ENCODE assay signal across 24 mouse cellular contexts in the genomic region with DNA sequence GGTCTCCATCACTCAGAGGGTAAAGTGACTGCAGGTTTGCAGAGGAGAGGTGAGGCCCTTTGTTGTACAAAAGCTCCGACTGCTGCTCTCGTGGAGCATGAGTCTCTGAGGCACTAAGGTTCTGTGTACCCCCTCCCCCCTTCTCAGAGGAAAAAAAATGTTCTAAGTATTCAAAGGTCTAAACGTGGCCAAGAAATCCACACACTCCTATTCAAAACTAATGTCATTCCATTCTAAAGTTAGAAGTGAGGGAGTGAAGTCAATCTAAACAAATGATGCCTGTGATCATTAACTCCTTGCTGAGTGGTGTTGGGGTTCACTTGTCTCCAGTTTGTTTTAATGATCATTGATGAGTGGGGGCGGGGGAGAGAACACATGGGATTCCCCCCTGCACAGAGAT.
A peak's percentile ranks its signal among the peaks of the same experiment; 100 is the strongest.
DNase-seq lines count a peak whose midpoint lies in the region; ATAC-seq and TF ChIP-seq lines count a peak whose summit lies in the region.
"Had no signal": no experiment of that assay in that cellular context is flagged by ENCODE, and none has a peak within 500 bp of the region (broad histone marks: within the 10 kb centered on the region; RNA-seq: fewer than 3 reads in every experiment).

No protein-coding gene starts in this region.

- no peak overlapping the region for H3K4me2 ChIP-seq in embryonic facial prominence, embryonic 12.5 days (replicated peaks)
- H3K4me2 ChIP-seq in limb, embryonic 13.5 days (replicated peaks), result no peak overlapping the region
- no peak overlapping the region for H3K4me2 ChIP-seq in CH12.LX (ENCODE audit: insufficient read depth, low read depth, poor library complexity, severe bottlenecking)
- no peak overlapping the region for H3K4me2 ChIP-seq in embryonic facial prominence, embryonic 15.5 days (replicated peaks)
- H3K4me2 ChIP-seq in midbrain, embryonic 14.5 days (ENCODE audit: low read length), result no peak overlapping the region
- H3K4me2 ChIP-seq: heart, embryonic 15.5 days; hindbrain, embryonic 14.5 days had no signal

- H3K9ac ChIP-seq in embryonic facial prominence, embryonic 12.5 days, result no peak overlapping the region
- H3K9ac ChIP-seq in limb, embryonic 13.5 days, result no peak overlapping the region
- H3K9ac ChIP-seq in CH12.LX (ENCODE audit: insufficient read depth, low read depth), result no peak overlapping the region
- no peak overlapping the region for H3K9ac ChIP-seq in embryonic facial prominence, embryonic 15.5 days
- no peak overlapping the region for H3K9ac ChIP-seq in midbrain, embryonic 14.5 days (replicated peaks; ENCODE audit: low read length)
- H3K9ac ChIP-seq: heart, embryonic 15.5 days; hindbrain, embryonic 14.5 days had no signal

- in situ Hi-C loops in CH12.LX (cut with MboI; ENCODE audit: low pct_ligation_motif_present, low pct_unique_long_range_greater_than_20kb, low sequenced_read_pairs), result no loop called here

- WGBS in embryonic facial prominence, embryonic 12.5 days, result 50% methylated on average over 4 of the region's 4 CpGs
- 49% methylated on average over 4 of the region's 4 CpGs for WGBS in embryonic facial prominence, embryonic 10.5 days
- 30% methylated on average over 4 of the region's 4 CpGs for WGBS in limb, embryonic 13.5 days
- WGBS in limb, embryonic 10.5 days, result 44% methylated on average over 4 of the region's 4 CpGs
- WGBS in embryonic facial prominence, embryonic 15.5 days, result 30% methylated on average over 4 of the region's 4 CpGs
- WGBS in midbrain, embryonic 14.5 days, result 65% methylated on average over 4 of the region's 4 CpGs

- no peak for TF ChIP-seq RAD21 in CH12.LX (IDR thresholded peaks at IDR 0.05; ENCODE audit: low read depth, low read length)

- H3K27ac ChIP-seq in embryonic facial prominence, embryonic 12.5 days, result peak overlapping the region; percentile 75
- no peak overlapping the region; the same call in 1 of the 2 replicates for H3K27ac ChIP-seq in embryonic facial prominence, embryonic 10.5 days (replicated peaks)
- peak overlapping the region; percentile 58; the same call in 1 of the 2 replicates for H3K27ac ChIP-seq in limb, embryonic 13.5 days
- H3K27ac ChIP-seq in limb, embryonic 10.5 days, result no peak overlapping the region
- no peak overlapping the region for H3K27ac ChIP-seq in CH12.LX (ENCODE audit: insufficient read depth, low read depth)
- H3K27ac ChIP-seq in embryonic facial prominence, embryonic 15.5 days (replicated peaks), result peak overlapping the region; percentile 92
- no peak overlapping the region for H3K27ac ChIP-seq in midbrain, embryonic 14.5 days (replicated peaks; ENCODE audit: low read depth, low read length)
- H3K27ac ChIP-seq: forebrain, embryonic 10.5 days; heart, embryonic 10.5 days; hindbrain, embryonic 10.5 days; hindbrain, embryonic 14.5 days had no signal

- peaks cover 18% of the 10 kb centered on the region for H3K4me1 ChIP-seq in embryonic facial prominence, embryonic 12.5 days
- peaks cover 18% of the 10 kb centered on the region for H3K4me1 ChIP-seq in embryonic facial prominence, embryonic 10.5 days
- peaks cover 20% of the 10 kb centered on the region for H3K4me1 ChIP-seq in limb, embryonic 13.5 days
- H3K4me1 ChIP-seq in limb, embryonic 10.5 days, result peaks cover 19% of the 10 kb centered on the region
- H3K4me1 ChIP-seq in CH12.LX (ENCODE audit: control insufficient read depth in 1 of 2, insufficient read depth in 2 of 2), result peaks cover 3 to 17% of the 10 kb centered on the region in 2 experiments; a peak in 3 of 4 replicates
- peaks cover 22% of the 10 kb centered on the region for H3K4me1 ChIP-seq in embryonic facial prominence, embryonic 15.5 days
- H3K4me1 ChIP-seq in midbrain, embryonic 14.5 days (ENCODE audit: control insufficient read depth, insufficient read depth, low read length), result no peaks in the 10 kb centered on the region
- H3K4me1 ChIP-seq: hindbrain, embryonic 10.5 days had no signal

- no peak overlapping the region for H3K4me3 ChIP-seq in embryonic facial prominence, embryonic 12.5 days
- no peak overlapping the region for H3K4me3 ChIP-seq in embryonic facial prominence, embryonic 10.5 days
- H3K4me3 ChIP-seq in limb, embryonic 13.5 days, result no peak overlapping the region
- H3K4me3 ChIP-seq in limb, embryonic 10.5 days, result no peak overlapping the region
- no peak overlapping the region for H3K4me3 ChIP-seq in CH12.LX (replicated peaks in 1 of 3; ENCODE audit: low read depth in 2 of 3, low read length in 2 of 3, poor library complexity in 1 of 3)
- H3K4me3 ChIP-seq in embryonic facial prominence, embryonic 15.5 days (replicated peaks), result no peak overlapping the region
- no peak overlapping the region for H3K4me3 ChIP-seq in midbrain, embryonic 14.5 days (replicated peaks; ENCODE audit: low read depth, low read length)
- H3K4me3 ChIP-seq: erythroblast, embryonic 14.5 days; forebrain, embryonic 10.5 days; heart, embryonic 10.5 days; heart, embryonic 15.5 days; hindbrain, embryonic 10.5 days had no signal

- no peaks in the 10 kb centered on the region for H3K36me3 ChIP-seq in embryonic facial prominence, embryonic 12.5 days
- no peaks in the 10 kb centered on the region for H3K36me3 ChIP-seq in embryonic facial prominence, embryonic 10.5 days (replicated peaks)
- no peaks in the 10 kb centered on the region for H3K36me3 ChIP-seq in limb, embryonic 13.5 days
- no peaks in the 10 kb centered on the region for H3K36me3 ChIP-seq in limb, embryonic 10.5 days
- H3K36me3 ChIP-seq in CH12.LX (replicated peaks in 1 of 2; ENCODE audit: control insufficient read depth in 1 of 2, insufficient read depth in 1 of 2, low read length in 1 of 2), result no peaks in the 10 kb centered on the region
- no peaks in the 10 kb centered on the region for H3K36me3 ChIP-seq in embryonic facial prominence, embryonic 15.5 days
- no peaks in the 10 kb centered on the region for H3K36me3 ChIP-seq in midbrain, embryonic 14.5 days (ENCODE audit: control insufficient read depth, insufficient read depth, low read length)
- H3K36me3 ChIP-seq: forebrain, embryonic 10.5 days; heart, embryonic 10.5 days; heart, embryonic 15.5 days; hindbrain, embryonic 10.5 days had no signal

- TF ChIP-seq POLR2A in CH12.LX (IDR thresholded peaks at IDR 0.05; ENCODE audit: low read depth, low read length), result no peak

- no peak for ATAC-seq in embryonic facial prominence, embryonic 12.5 days (ENCODE audit: insufficient number of reproducible peaks, insufficient read depth, low FRiP score, low TSS enrichment)
- no peak for ATAC-seq in limb, embryonic 13.5 days (ENCODE audit: low FRiP score, low read depth)
- ATAC-seq in embryonic facial prominence, embryonic 15.5 days (ENCODE audit: insufficient number of reproducible peaks, low FRiP score, low TSS enrichment, low read depth), result no peak
- no peak for ATAC-seq in midbrain, embryonic 14.5 days (ENCODE audit: low FRiP score, low TSS enrichment)
- ATAC-seq: activated CD4-positive, CD25-positive, alpha-beta regulatory T cell, adult 4 months; CD4-positive, CD25-positive, alpha-beta regulatory T cell, adult 4 months; forebrain, embryonic 14.5 days had no signal

- no peaks in the 10 kb centered on the region for H3K79me2 ChIP-seq in CH12.LX (replicated peaks; ENCODE audit: control insufficient read depth, extremely low read depth, insufficient read depth, poor library complexity, severe bottlenecking)

- dilution Hi-C loops in CH12.LX (cut with MboI; ENCODE audit: extremely low pct_ligation_motif_present, extremely low pct_unique_long_range_greater_than_20kb, low sequenced_read_pairs), result no loop called here

- H3K27me3 ChIP-seq in embryonic facial prominence, embryonic 12.5 days, result no peaks in the 10 kb centered on the region
- H3K27me3 ChIP-seq in embryonic facial prominence, embryonic 10.5 days (replicated peaks; ENCODE audit: low read depth, poor library complexity, severe bottlenecking), result no peaks in the 10 kb centered on the region
- no peaks in the 10 kb centered on the region for H3K27me3 ChIP-seq in limb, embryonic 13.5 days
- H3K27me3 ChIP-seq in limb, embryonic 10.5 days (ENCODE audit: low read depth, poor library complexity, severe bottlenecking), result no peaks in the 10 kb centered on the region
- no peaks in the 10 kb centered on the region for H3K27me3 ChIP-seq in CH12.LX (replicated peaks)
- no peaks in the 10 kb centered on the region for H3K27me3 ChIP-seq in embryonic facial prominence, embryonic 15.5 days
- H3K27me3 ChIP-seq in midbrain, embryonic 14.5 days (ENCODE audit: control insufficient read depth, insufficient read depth, low read length), result no peaks in the 10 kb centered on the region
- H3K27me3 ChIP-seq: heart, embryonic 15.5 days; Patski had no signal

- TF ChIP-seq CTCF in CH12.LX (conservative IDR thresholded peaks at IDR 0.05 in 1 of 2, IDR thresholded peaks at IDR 0.05 in 1 of 2; ENCODE audit: low read depth in 2 of 2, low read length in 2 of 2), result no peak

- TF ChIP-seq EP300 in CH12.LX (IDR thresholded peaks at IDR 0.05; ENCODE audit: low read length), result no peak

- no peaks in the 10 kb centered on the region for H3K9me3 ChIP-seq in embryonic facial prominence, embryonic 12.5 days
- H3K9me3 ChIP-seq in embryonic facial prominence, embryonic 10.5 days, result no peaks in the 10 kb centered on the region
- no peaks in the 10 kb centered on the region for H3K9me3 ChIP-seq in limb, embryonic 13.5 days
- H3K9me3 ChIP-seq in limb, embryonic 10.5 days (replicated peaks), result no peaks in the 10 kb centered on the region
- no peaks in the 10 kb centered on the region for H3K9me3 ChIP-seq in CH12.LX (replicated peaks; ENCODE audit: low read length)
- no peaks in the 10 kb centered on the region for H3K9me3 ChIP-seq in embryonic facial prominence, embryonic 15.5 days (replicated peaks)
- H3K9me3 ChIP-seq in midbrain, embryonic 14.5 days (ENCODE audit: control insufficient read depth, low read length), result no peaks in the 10 kb centered on the region
- H3K9me3 ChIP-seq: forebrain, embryonic 10.5 days; heart, embryonic 10.5 days; heart, embryonic 15.5 days; hindbrain, embryonic 10.5 days had no signal

- DNase-seq in embryonic facial prominence, embryonic 10.5 days (ENCODE audit: low spot score), result no peak
- DNase-seq in limb, embryonic 10.5 days (ENCODE audit: low spot score), result no peak
- DNase-seq in CH12.LX (ENCODE audit: extremely low read depth), result peak; percentile 52
- DNase-seq in cerebellum, adult 9-10 months, result no peak
- no peak for DNase-seq in midbrain, embryonic 14.5 days
- DNase-seq: adrenal gland, postnatal 14 days; B cell, adult 2 months; cerebellum, adult 11-12 months; cerebellum, adult 9-11 months; cerebellum, postnatal 36 days; heart, adult 18-20 months had no signal

TF ChIP-seq in CH12.LX, 34 proteins besides CTCF, POLR2A, EP300 and RAD21:
- TF ChIP-seq BHLHE40 (IDR thresholded peaks at IDR 0.05; ENCODE audit: low read depth, low read length), result 0 out of 2 replicates have a peak, but pooled peaks have one; percentile 13
- no peak for TF ChIP-seq POLR2AphosphoS2 (IDR thresholded peaks at IDR 0.05; ENCODE audit: low read depth, low read length)
- 0 out of 2 replicates have a peak, but pooled peaks have one; percentile 48 for TF ChIP-seq CHD2 (IDR thresholded peaks at IDR 0.05; ENCODE audit: low read length)
- TF ChIP-seq ZNF384 (IDR thresholded peaks at IDR 0.05; ENCODE audit: low read depth, low read length), result peak; percentile 75
- no peak for TF ChIP-seq MAZ (IDR thresholded peaks at IDR 0.05; ENCODE audit: low read depth, low read length)
- no peak for TF ChIP-seq MAX (IDR thresholded peaks at IDR 0.05; ENCODE audit: low read length)

Comparison
In these comparisons a context has a peak if more than half of its experiments do, and no peak if none do; other contexts are left out.
1. H3K27ac ChIP-seq: peak in embryonic facial prominence, embryonic 12.5 days (single experiment), limb, embryonic 13.5 days (single experiment) and embryonic facial prominence, embryonic 15.5 days (single experiment); none in embryonic facial prominence, embryonic 10.5 days (single experiment), limb, embryonic 10.5 days (single experiment), CH12.LX (single experiment) and midbrain, embryonic 14.5 days (single experiment).